Mouse (Mus musculus): ENCODE data around the gene Ppfia1. TPM values are rescaled to one million over a fixed set of nuclear protein-coding genes. Genes with fewer than 3 reads are reported as not detected.

Gene Ppfia1
- polyA plus RNA-seq, 1 experiment from 2014 or later: 43.2 TPM

GRCm38 (mm10) chr7:144577876-144578275 lies 24.3 kb upstream of the Ppfia1 start:
- H3K9ac ChIP-seq (ENCODE audit: low read length): no peak overlapping the region
- H3K36me3 ChIP-seq (ENCODE audit: control insufficient read depth, insufficient read depth, low read length): peaks cover 7% of the 10 kb centered on the region; the same call in 1 of the 2 replicates
- DNase-seq (ENCODE audit: low spot score, missing footprints) (no peak), ATAC-seq (ENCODE audit: low FRiP score) (no peak)
- no peak overlapping the region for H3K4me2 ChIP-seq
- no peaks in the 10 kb centered on the region for H3K9me3 ChIP-seq (ENCODE audit: control insufficient read depth, low read length)
- 96% methylated on average over 5 of the region's 5 CpGs for WGBS
- H3K27ac ChIP-seq (ENCODE audit: low read depth, low read length): no peak overlapping the region
- H3K4me1 ChIP-seq (ENCODE audit: control insufficient read depth, insufficient read depth, low read length): peaks cover 11% of the 10 kb centered on the region
- no peak overlapping the region for H3K4me3 ChIP-seq (ENCODE audit: low read depth, low read length)
- H3K27me3 ChIP-seq (ENCODE audit: control insufficient read depth, insufficient read depth, low read length): no peaks in the 10 kb centered on the region

- H3K9ac ChIP-seq (ENCODE audit: low read length): no peak overlapping the region
Observed at GRCm38 (mm10) chr7:144572234-144572633, 18.7 kb upstream of the Ppfia1 start.

GRCm38 (mm10) chr7:144571598-144571997 lies 18.1 kb upstream of the Ppfia1 start:
- ATAC-seq (ENCODE audit: low FRiP score): no peak
- H3K4me2 ChIP-seq: no peak overlapping the region
- no peaks in the 10 kb centered on the region for H3K4me1 ChIP-seq (ENCODE audit: control insufficient read depth, insufficient read depth, low read length)
- no peaks in the 10 kb centered on the region; the same call in 1 of the 2 replicates for H3K27me3 ChIP-seq (ENCODE audit: control insufficient read depth, insufficient read depth, low read length)
- H3K9ac ChIP-seq (ENCODE audit: low read length): no peak overlapping the region
- DNase-seq (ENCODE audit: low spot score, missing footprints): peak; percentile 31
- no peaks in the 10 kb centered on the region for H3K9me3 ChIP-seq (ENCODE audit: control insufficient read depth, low read length)
- no peak overlapping the region for H3K4me3 ChIP-seq (ENCODE audit: low read depth, low read length)
- no peaks in the 10 kb centered on the region for H3K36me3 ChIP-seq (ENCODE audit: control insufficient read depth, insufficient read depth, low read length)
- no peak overlapping the region for H3K27ac ChIP-seq (ENCODE audit: low read depth, low read length)

More at GRCm38 (mm10) chr7:144572234-144572633, 18.7 kb upstream of the Ppfia1 start:
- no peaks in the 10 kb centered on the region for H3K4me1 ChIP-seq (ENCODE audit: control insufficient read depth, insufficient read depth, low read length)
- no peak overlapping the region for H3K4me3 ChIP-seq (ENCODE audit: low read depth, low read length)
- no peak overlapping the region for H3K27ac ChIP-seq (ENCODE audit: low read depth, low read length)
- WGBS: 90% methylated on average over 5 of the region's 5 CpGs
- H3K9me3 ChIP-seq (ENCODE audit: control insufficient read depth, low read length): no peaks in the 10 kb centered on the region
- no peak overlapping the region for H3K4me2 ChIP-seq
- no peaks in the 10 kb centered on the region; the same call in 1 of the 2 replicates for H3K27me3 ChIP-seq (ENCODE audit: control insufficient read depth, insufficient read depth, low read length)
- DNase-seq (ENCODE audit: low spot score, missing footprints) (peak; percentile 44), ATAC-seq (ENCODE audit: low FRiP score) (no peak)
- no peaks in the 10 kb centered on the region for H3K36me3 ChIP-seq (ENCODE audit: control insufficient read depth, insufficient read depth, low read length)

- H3K9me3 ChIP-seq (ENCODE audit: control insufficient read depth, low read length): no peaks in the 10 kb centered on the region
- H3K4me2 ChIP-seq: no peak overlapping the region
- H3K27me3 ChIP-seq (ENCODE audit: control insufficient read depth, insufficient read depth, low read length): peaks cover 4% of the 10 kb centered on the region; the same call in 1 of the 2 replicates
- H3K27ac ChIP-seq (ENCODE audit: low read depth, low read length): no peak overlapping the region
- no peaks in the 10 kb centered on the region for H3K4me1 ChIP-seq (ENCODE audit: control insufficient read depth, insufficient read depth, low read length)
- H3K4me3 ChIP-seq (ENCODE audit: low read depth, low read length): no peak overlapping the region
- DNase-seq (ENCODE audit: low spot score, missing footprints) (no peak), ATAC-seq (ENCODE audit: low FRiP score) (no peak)
- WGBS: 88% methylated on average over 7 of the region's 7 CpGs
- no peak overlapping the region for H3K9ac ChIP-seq (ENCODE audit: low read length)
- no peaks in the 10 kb centered on the region for H3K36me3 ChIP-seq (ENCODE audit: control insufficient read depth, insufficient read depth, low read length)
Observed at GRCm38 (mm10) chr7:144569428-144569827, 15.9 kb upstream of the Ppfia1 start.

- no peaks in the 10 kb centered on the region for H3K4me1 ChIP-seq (ENCODE audit: control insufficient read depth, insufficient read depth, low read length)
- peaks cover 4% of the 10 kb centered on the region; the same call in 1 of the 2 replicates for H3K27me3 ChIP-seq (ENCODE audit: control insufficient read depth, insufficient read depth, low read length)
- H3K36me3 ChIP-seq (ENCODE audit: control insufficient read depth, insufficient read depth, low read length): no peaks in the 10 kb centered on the region
- H3K27ac ChIP-seq (ENCODE audit: low read depth, low read length): no peak overlapping the region
- no peak for ATAC-seq (ENCODE audit: low FRiP score)
- no peak overlapping the region for H3K4me2 ChIP-seq
- no peaks in the 10 kb centered on the region for H3K9me3 ChIP-seq (ENCODE audit: control insufficient read depth, low read length)
- H3K9ac ChIP-seq (ENCODE audit: low read length): no peak overlapping the region
- DNase-seq (ENCODE audit: low spot score, missing footprints): no peak
- H3K4me3 ChIP-seq (ENCODE audit: low read depth, low read length): no peak overlapping the region
Observed at GRCm38 (mm10) chr7:144568091-144568490, 14.6 kb upstream of the Ppfia1 start.

- Histone ChIP-seq H3K4me3 (ENCODE audit: low read depth, low read length) (no peak overlapping the region), H3K36me3 (ENCODE audit: control insufficient read depth, insufficient read depth, low read length) (no peaks in the 10 kb centered on the region), H3K9me3 (ENCODE audit: control insufficient read depth, low read length) (no peaks in the 10 kb centered on the region), H3K4me1 (ENCODE audit: control insufficient read depth, insufficient read depth, low read length) (no peaks in the 10 kb centered on the region), H3K27me3 (ENCODE audit: control insufficient read depth, insufficient read depth, low read length) (peaks cover 4% of the 10 kb centered on the region; the same call in 1 of the 2 replicates), H3K9ac (ENCODE audit: low read length) (no peak overlapping the region), H3K4me2 (no peak overlapping the region), H3K27ac (ENCODE audit: low read depth, low read length) (no peak overlapping the region)
- WGBS: 79% methylated on average over 3 of the region's 3 CpGs
- no peak for ATAC-seq (ENCODE audit: low FRiP score)
- DNase-seq (ENCODE audit: low spot score, missing footprints): no peak
Observed at GRCm38 (mm10) chr7:144566921-144567682, 13.6 kb upstream of the Ppfia1 start.

- ATAC-seq (ENCODE audit: low FRiP score): no peak
- 69% methylated on average over 9 of the region's 9 CpGs for WGBS
Observed at GRCm38 (mm10) chr7:144563456-144564155, 10.1 kb upstream of the Ppfia1 start.

GRCm38 (mm10) chr7:144562016-144562415 lies 8.5 kb upstream of the Ppfia1 start:
- WGBS: 0% methylated on average over 3 of the region's 3 CpGs

More at GRCm38 (mm10) chr7:144563456-144564155, 10.1 kb upstream of the Ppfia1 start:
- H3K27ac ChIP-seq (ENCODE audit: low read depth, low read length): no peak overlapping the region
- no peaks in the 10 kb centered on the region for H3K4me1 ChIP-seq (ENCODE audit: control insufficient read depth, insufficient read depth, low read length)
- peak; percentile 33 for DNase-seq (ENCODE audit: low spot score, missing footprints)
- no peaks in the 10 kb centered on the region for H3K36me3 ChIP-seq (ENCODE audit: control insufficient read depth, insufficient read depth, low read length)
- no peak overlapping the region for H3K4me3 ChIP-seq (ENCODE audit: low read depth, low read length)
- no peak overlapping the region for H3K4me2 ChIP-seq
- peaks cover 4% of the 10 kb centered on the region; the same call in 1 of the 2 replicates for H3K27me3 ChIP-seq (ENCODE audit: control insufficient read depth, insufficient read depth, low read length)
- H3K9me3 ChIP-seq (ENCODE audit: control insufficient read depth, low read length): no peaks in the 10 kb centered on the region
- no peak overlapping the region for H3K9ac ChIP-seq (ENCODE audit: low read length)

GRCm38 (mm10) chr7:144560594-144560993 lies 7.1 kb upstream of the Ppfia1 start:
- Histone ChIP-seq H3K9me3 (ENCODE audit: control insufficient read depth, low read length) (no peaks in the 10 kb centered on the region), H3K9ac (ENCODE audit: low read length) (no peak overlapping the region), H3K4me2 (no peak overlapping the region), H3K4me3 (ENCODE audit: low read depth, low read length) (no peak overlapping the region), H3K27me3 (ENCODE audit: control insufficient read depth, insufficient read depth, low read length) (peaks cover 8% of the 10 kb centered on the region), H3K4me1 (ENCODE audit: control insufficient read depth, insufficient read depth, low read length) (no peaks in the 10 kb centered on the region), H3K36me3 (ENCODE audit: control insufficient read depth, insufficient read depth, low read length) (no peaks in the 10 kb centered on the region), H3K27ac (ENCODE audit: low read depth, low read length) (no peak overlapping the region)
- ATAC-seq (ENCODE audit: low FRiP score): no peak
- DNase-seq (ENCODE audit: low spot score, missing footprints): peak; percentile 66
- WGBS: 84% methylated on average over 4 of the region's 4 CpGs

More at GRCm38 (mm10) chr7:144562016-144562415, 8.5 kb upstream of the Ppfia1 start:
- H3K9me3 ChIP-seq (ENCODE audit: control insufficient read depth, low read length): no peaks in the 10 kb centered on the region
- no peaks in the 10 kb centered on the region for H3K4me1 ChIP-seq (ENCODE audit: control insufficient read depth, insufficient read depth, low read length)
- no peak overlapping the region for H3K4me3 ChIP-seq (ENCODE audit: low read depth, low read length)
- no peak overlapping the region for H3K4me2 ChIP-seq
- H3K27me3 ChIP-seq (ENCODE audit: control insufficient read depth, insufficient read depth, low read length): peaks cover 4% of the 10 kb centered on the region; the same call in 1 of the 2 replicates
- DNase-seq (ENCODE audit: low spot score, missing footprints) (peak; percentile 87), ATAC-seq (ENCODE audit: low FRiP score) (no peak)
- H3K9ac ChIP-seq (ENCODE audit: low read length): no peak overlapping the region
- H3K27ac ChIP-seq (ENCODE audit: low read depth, low read length): no peak overlapping the region
- no peaks in the 10 kb centered on the region for H3K36me3 ChIP-seq (ENCODE audit: control insufficient read depth, insufficient read depth, low read length)
